Mouse (Mus musculus) testis, adult 2 months (tissue): Measurements from ENCODE around the gene Zfp317.
"Not testable (repeated sequence)": the region's sequence is repeated elsewhere in the genome, so short reads cannot be mapped to it uniquely, and the experiment has no call there.

Experiments used
- CTCF ChIP-seq: fragments of 200-500 bp; IDR thresholded peaks from 2 replicates; pipeline ENCODE4 v1.5.1; 2012; ENCODE audit warnings: low read depth, mild to moderate bottlenecking, inconsistent platforms, low read length, moderate library complexity; ENCODE audit not compliant: control insufficient read depth, insufficient read depth, insufficient replicate concordance
- POLR2A ChIP-seq: fragments of 200-500 bp; IDR thresholded peaks from 2 replicates; pipeline ENCODE4 v1.6.1; 2012; ENCODE audit warnings: low read depth, mild to moderate bottlenecking, inconsistent platforms, low read length, moderate library complexity; ENCODE audit not compliant: control insufficient read depth

DNA sequence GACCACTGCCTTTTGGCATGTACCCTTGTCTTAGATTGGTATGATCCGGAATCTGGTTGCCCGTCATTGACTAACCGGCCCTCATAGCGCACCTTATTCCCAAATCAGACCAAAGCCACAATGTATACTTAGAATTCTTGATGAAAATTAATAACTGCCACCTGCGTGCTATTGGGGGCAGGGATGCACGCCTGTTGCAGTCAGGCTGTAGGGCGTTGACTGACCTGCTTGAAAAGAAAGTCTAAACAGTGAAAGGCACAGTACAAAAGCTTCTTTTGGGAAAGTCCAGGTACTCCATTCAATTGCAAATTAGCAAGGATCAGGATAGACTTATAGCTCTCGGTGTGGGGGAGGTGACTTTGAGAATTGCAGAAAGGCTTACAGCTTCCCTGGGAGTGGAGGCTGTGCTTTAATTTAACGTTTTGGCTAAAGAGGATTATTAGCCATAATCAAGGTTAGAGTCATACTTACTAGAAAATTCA is 73.0 kb downstream of the Zfp317 start:
- TF ChIP-seq CTCF, POLR2A: not testable (repeated sequence)
